Mouse (Mus musculus): ENCODE data around the gene Fadd. TPM values are rescaled to one million over a fixed set of nuclear protein-coding genes. Genes with fewer than 3 reads are reported as not detected.

Gene Fadd
- polyA plus RNA-seq, 1 experiment, result 10.3 TPM

- no peaks in the 10 kb centered on the region for H3K79me3 ChIP-seq (ENCODE audit: low read depth)
- no peaks in the 10 kb centered on the region for H3K36me3 ChIP-seq (ENCODE audit: control insufficient read depth, insufficient read depth)
- H3K27me3 ChIP-seq (ENCODE audit: control insufficient read depth, insufficient read depth, insufficient read length), result no peaks in the 10 kb centered on the region
- H3K79me2 ChIP-seq (ENCODE audit: control insufficient read depth, insufficient read depth), result no peaks in the 10 kb centered on the region
- TF ChIP-seq USF1 (IDR thresholded peaks at IDR 0.05; ENCODE audit: low read depth) (no peak), MYOG (IDR thresholded peaks at IDR 0.05; ENCODE audit: control insufficient read depth, extremely low read depth, insufficient read length) (no peak), CEBPB (IDR thresholded peaks at IDR 0.05; ENCODE audit: low read depth) (no peak), FOSL1 (IDR thresholded peaks at IDR 0.05; ENCODE audit: insufficient read depth, low read length, poor library complexity, severe bottlenecking) (no peak), MYOD1 (IDR thresholded peaks at IDR 0.05; ENCODE audit: control insufficient read depth, insufficient read length, low read depth) (no peak), MAX (IDR thresholded peaks at IDR 0.05) (no peak), CTCF (IDR thresholded peaks at IDR 0.05; ENCODE audit: control insufficient read depth, insufficient read depth, insufficient read length) (no peak)
- no peak overlapping the region for H3ac ChIP-seq (ENCODE audit: control insufficient read depth, insufficient read length, low read depth)
- H3K4me3 ChIP-seq (ENCODE audit: insufficient read depth, poor library complexity, severe bottlenecking), result no peak overlapping the region
Observed at GRCm38 (mm10) chr7:144620721-144621681, 38.7 kb upstream of the Fadd start.

- TF ChIP-seq CEBPB (IDR thresholded peaks at IDR 0.05; ENCODE audit: low read depth) (no peak), MAX (IDR thresholded peaks at IDR 0.05) (no peak), MYOG (IDR thresholded peaks at IDR 0.05; ENCODE audit: control insufficient read depth, extremely low read depth, insufficient read length) (no peak), MYOD1 (IDR thresholded peaks at IDR 0.05; ENCODE audit: control insufficient read depth, insufficient read length, low read depth) (no peak), FOSL1 (IDR thresholded peaks at IDR 0.05; ENCODE audit: insufficient read depth, low read length, poor library complexity, severe bottlenecking) (no peak), USF1 (IDR thresholded peaks at IDR 0.05; ENCODE audit: low read depth) (no peak), CTCF (IDR thresholded peaks at IDR 0.05; ENCODE audit: control insufficient read depth, insufficient read depth, insufficient read length) (no peak)
- Histone ChIP-seq H3K27me3 (ENCODE audit: control insufficient read depth, insufficient read depth, insufficient read length) (no peaks in the 10 kb centered on the region), H3ac (ENCODE audit: control insufficient read depth, insufficient read length, low read depth) (no peak overlapping the region), H3K79me2 (ENCODE audit: control insufficient read depth, insufficient read depth) (no peaks in the 10 kb centered on the region), H3K4me3 (ENCODE audit: insufficient read depth, poor library complexity, severe bottlenecking) (no peak overlapping the region), H3K36me3 (ENCODE audit: control insufficient read depth, insufficient read depth) (no peaks in the 10 kb centered on the region), H3K79me3 (ENCODE audit: low read depth) (no peaks in the 10 kb centered on the region)
Observed at GRCm38 (mm10) chr7:144620315-144620714, 38.1 kb upstream of the Fadd start.

- H3K4me3 ChIP-seq (ENCODE audit: insufficient read depth, poor library complexity, severe bottlenecking), result no peak overlapping the region
- no peak for TF ChIP-seq MYOG (IDR thresholded peaks at IDR 0.05; ENCODE audit: control insufficient read depth, extremely low read depth, insufficient read length)
- no peak for TF ChIP-seq FOSL1 (IDR thresholded peaks at IDR 0.05; ENCODE audit: insufficient read depth, low read length, poor library complexity, severe bottlenecking)
- no peak for TF ChIP-seq CTCF (IDR thresholded peaks at IDR 0.05; ENCODE audit: control insufficient read depth, insufficient read depth, insufficient read length)
- no peak for TF ChIP-seq CEBPB (IDR thresholded peaks at IDR 0.05; ENCODE audit: low read depth)
- no peak for TF ChIP-seq USF1 (IDR thresholded peaks at IDR 0.05; ENCODE audit: low read depth)
- no peak for TF ChIP-seq MAX (IDR thresholded peaks at IDR 0.05)
- TF ChIP-seq MYOD1 (IDR thresholded peaks at IDR 0.05; ENCODE audit: control insufficient read depth, insufficient read length, low read depth), result no peak
- H3K79me2 ChIP-seq (ENCODE audit: control insufficient read depth, insufficient read depth), result no peaks in the 10 kb centered on the region
- no peak overlapping the region for H3ac ChIP-seq (ENCODE audit: control insufficient read depth, insufficient read length, low read depth)
- H3K79me3 ChIP-seq (ENCODE audit: low read depth), result no peaks in the 10 kb centered on the region
- no peaks in the 10 kb centered on the region for H3K27me3 ChIP-seq (ENCODE audit: control insufficient read depth, insufficient read depth, insufficient read length)
- no peaks in the 10 kb centered on the region for H3K36me3 ChIP-seq (ENCODE audit: control insufficient read depth, insufficient read depth)
Observed at GRCm38 (mm10) chr7:144615343-144615742, 33.1 kb upstream of the Fadd start.

- TF ChIP-seq MYOD1 (IDR thresholded peaks at IDR 0.05; ENCODE audit: control insufficient read depth, insufficient read length, low read depth) (no peak), FOSL1 (IDR thresholded peaks at IDR 0.05; ENCODE audit: insufficient read depth, low read length, poor library complexity, severe bottlenecking) (no peak), CEBPB (IDR thresholded peaks at IDR 0.05; ENCODE audit: low read depth) (no peak), MYOG (IDR thresholded peaks at IDR 0.05; ENCODE audit: control insufficient read depth, extremely low read depth, insufficient read length) (no peak)
- Histone ChIP-seq H3K27me3 (ENCODE audit: control insufficient read depth, insufficient read depth, insufficient read length) (no peaks in the 10 kb centered on the region), H3K4me3 (ENCODE audit: insufficient read depth, poor library complexity, severe bottlenecking) (no peak overlapping the region)
Observed at GRCm38 (mm10) chr7:144612829-144613228, 30.6 kb upstream of the Fadd start.

GRCm38 (mm10) chr7:144612351-144612750 is 30.1 kb upstream of the Fadd start:
- H3K79me3 ChIP-seq (ENCODE audit: low read depth), result no peaks in the 10 kb centered on the region
- no peak for TF ChIP-seq MAX (IDR thresholded peaks at IDR 0.05)
- TF ChIP-seq MYOG (IDR thresholded peaks at IDR 0.05; ENCODE audit: control insufficient read depth, extremely low read depth, insufficient read length), result no peak
- TF ChIP-seq FOSL1 (IDR thresholded peaks at IDR 0.05; ENCODE audit: insufficient read depth, low read length, poor library complexity, severe bottlenecking), result no peak
- TF ChIP-seq CEBPB (IDR thresholded peaks at IDR 0.05; ENCODE audit: low read depth), result no peak
- no peak for TF ChIP-seq MYOD1 (IDR thresholded peaks at IDR 0.05; ENCODE audit: control insufficient read depth, insufficient read length, low read depth)
- no peak for TF ChIP-seq USF1 (IDR thresholded peaks at IDR 0.05; ENCODE audit: low read depth)
- no peak for TF ChIP-seq CTCF (IDR thresholded peaks at IDR 0.05; ENCODE audit: control insufficient read depth, insufficient read depth, insufficient read length)
- no peaks in the 10 kb centered on the region for H3K79me2 ChIP-seq (ENCODE audit: control insufficient read depth, insufficient read depth)
- H3K27me3 ChIP-seq (ENCODE audit: control insufficient read depth, insufficient read depth, insufficient read length), result no peaks in the 10 kb centered on the region
- no peak overlapping the region for H3ac ChIP-seq (ENCODE audit: control insufficient read depth, insufficient read length, low read depth)
- no peaks in the 10 kb centered on the region for H3K36me3 ChIP-seq (ENCODE audit: control insufficient read depth, insufficient read depth)
- no peak overlapping the region for H3K4me3 ChIP-seq (ENCODE audit: insufficient read depth, poor library complexity, severe bottlenecking)

More at GRCm38 (mm10) chr7:144612829-144613228, 30.6 kb upstream of the Fadd start:
- no peaks in the 10 kb centered on the region for H3K36me3 ChIP-seq (ENCODE audit: control insufficient read depth, insufficient read depth)
- no peak overlapping the region for H3ac ChIP-seq (ENCODE audit: control insufficient read depth, insufficient read length, low read depth)
- no peaks in the 10 kb centered on the region for H3K79me2 ChIP-seq (ENCODE audit: control insufficient read depth, insufficient read depth)
- no peaks in the 10 kb centered on the region for H3K79me3 ChIP-seq (ENCODE audit: low read depth)
